Mouse (Mus musculus): Measurements from ENCODE around the gene Eif4b.
"Not testable (repeated sequence)": the region's sequence is repeated elsewhere in the genome, so short reads cannot be mapped to it uniquely, and the experiment has no call there.

Eif4b gene

GRCm38 (mm10) chr15:102077111-102077677 is 3.6 kb downstream of the Eif4b start:
- no peak for DNase-seq

GRCm38 (mm10) chr15:102079221-102079620 is 5.6 kb downstream of the Eif4b start:
- DNase-seq = no peak

- not testable (repeated sequence) for DNase-seq
Observed at GRCm38 (mm10) chr15:102079924-102080323, 6.4 kb downstream of the Eif4b start.

GRCm38 (mm10) chr15:102080429-102080828 is 6.9 kb downstream of the Eif4b start:
- DNase-seq = no peak

GRCm38 (mm10) chr15:102082148-102082547 is 8.6 kb downstream of the Eif4b start:
- no peak for DNase-seq

GRCm38 (mm10) chr15:102083028-102083427 is 9.5 kb downstream of the Eif4b start:
- no peak for DNase-seq

GRCm38 (mm10) chr15:102089914-102090585 is 16.5 kb downstream of the Eif4b start:
- DNase-seq = peak; percentile 30

GRCm38 (mm10) chr15:102091063-102091679 is 17.6 kb downstream of the Eif4b start:
- no peak for DNase-seq

GRCm38 (mm10) chr15:102091688-102092087 is 18.1 kb downstream of the Eif4b start:
- DNase-seq = no peak

GRCm38 (mm10) chr15:102092222-102092621 is 18.6 kb downstream of the Eif4b start:
- DNase-seq = no peak

GRCm38 (mm10) chr15:102094157-102094556 is 20.6 kb downstream of the Eif4b start:
- DNase-seq = no peak

- no peak for DNase-seq
Observed at GRCm38 (mm10) chr15:102094988-102095387, 21.4 kb downstream of the Eif4b start.

- peak; percentile 47 for DNase-seq
Observed at GRCm38 (mm10) chr15:102097147-102097915, 23.8 kb downstream of the Eif4b start.

GRCm38 (mm10) chr15:102097991-102098555 is 24.5 kb downstream of the Eif4b start:
- DNase-seq = peak; percentile 26

GRCm38 (mm10) chr15:102099260-102099659 is 25.7 kb downstream of the Eif4b start:
- DNase-seq = peak; percentile 13

- no peak for DNase-seq
Observed at GRCm38 (mm10) chr15:102099771-102100160, 26.2 kb downstream of the Eif4b start.

- peak; percentile 92 for DNase-seq
Observed at GRCm38 (mm10) chr15:102100161-102100981, 26.8 kb downstream of the Eif4b start, which contains the start of gene Tns2. Gene Tns2 (plus strand): TSS chr15:102100413.

GRCm38 (mm10) chr15:102100996-102101671 is 27.6 kb downstream of the Eif4b start:
- peak; percentile 67 for DNase-seq

- peak; percentile 80 for DNase-seq
Observed at GRCm38 (mm10) chr15:102101672-102102541, 28.3 kb downstream of the Eif4b start.

- DNase-seq = peak; percentile 88
Observed at GRCm38 (mm10) chr15:102102548-102103121, 29.1 kb downstream of the Eif4b start.
